Mouse (Mus musculus): ENCODE results near the gene Wdr45. TPM values are rescaled to one million over a fixed set of nuclear protein-coding genes. Genes with fewer than 3 reads are reported as not detected.
"Not testable (repeated sequence)": the region's sequence is repeated elsewhere in the genome, so short reads cannot be mapped to it uniquely, and the experiment has no call there.

Gene Wdr45
- total RNA-seq, 1 experiment from 2014 or later, result 51.1 TPM

GRCm38 (mm10) chrX:7721514-7722281 is 7.6 kb downstream of the Wdr45 start, which contains the start of gene Gm45208:
TSS of gene Gm45208 (plus strand) at chrX:7722245.
- peak; percentile 78 for DNase-seq

GRCm38 (mm10) chrX:7722282-7722611 is 8.1 kb downstream of the Wdr45 start:
- DNase-seq, result no peak

- no peak for DNase-seq
Observed at GRCm38 (mm10) chrX:7722691-7723090, 8.6 kb downstream of the Wdr45 start.

GRCm38 (mm10) chrX:7724135-7724534 is 10.0 kb downstream of the Wdr45 start:
- DNase-seq, result no peak

- no peak for DNase-seq
Observed at GRCm38 (mm10) chrX:7725841-7726240, 11.7 kb downstream of the Wdr45 start.

GRCm38 (mm10) chrX:7727176-7727575 is 13.0 kb downstream of the Wdr45 start:
- peak; percentile 61 for DNase-seq

- peak; percentile 81 for DNase-seq
Observed at GRCm38 (mm10) chrX:7728215-7728921, 14.2 kb downstream of the Wdr45 start, which contains the start of gene Praf2. TSS of gene Praf2 (plus strand) at chrX:7728439.

GRCm38 (mm10) chrX:7728922-7729265 is 14.8 kb downstream of the Wdr45 start:
- no peak for DNase-seq

GRCm38 (mm10) chrX:7733571-7734156 is 19.5 kb downstream of the Wdr45 start:
- peak; percentile 87 for DNase-seq

- no peak for DNase-seq
Observed at GRCm38 (mm10) chrX:7739336-7740081, 25.4 kb downstream of the Wdr45 start.

GRCm38 (mm10) chrX:7740082-7740819 is 26.1 kb downstream of the Wdr45 start:
- DNase-seq, result no peak

- no peak for DNase-seq
Observed at GRCm38 (mm10) chrX:7741103-7741502, 27.0 kb downstream of the Wdr45 start.

GRCm38 (mm10) chrX:7743470-7743869 is 29.3 kb downstream of the Wdr45 start:
- no peak for DNase-seq

- no peak for DNase-seq
Observed at GRCm38 (mm10) chrX:7744940-7745339, 30.8 kb downstream of the Wdr45 start.

GRCm38 (mm10) chrX:7745429-7745828 is 31.3 kb downstream of the Wdr45 start:
- no peak for DNase-seq

GRCm38 (mm10) chrX:7750432-7751116 is 36.4 kb downstream of the Wdr45 start, which contains the start of gene Ccdc120:
TSS of gene Ccdc120 (minus strand) at chrX:7750905.
- DNase-seq, result peak; percentile 73

GRCm38 (mm10) chrX:7753627-7754026 is 39.5 kb downstream of the Wdr45 start:
- not testable (repeated sequence) for DNase-seq

- peak; percentile 94 for DNase-seq
Observed at GRCm38 (mm10) chrX:7762137-7762920, 48.2 kb downstream of the Wdr45 start, which contains the start of gene Tfe3. TSS of gene Tfe3 (plus strand) at chrX:7762560.

- DNase-seq, result no peak
Observed at GRCm38 (mm10) chrX:7762921-7763197, 48.7 kb downstream of the Wdr45 start.

- DNase-seq, result peak; percentile 29
Observed at GRCm38 (mm10) chrX:7763631-7764393, 49.7 kb downstream of the Wdr45 start.
